Mouse (Mus musculus) CH12.LX (cell line): Measurements from ENCODE around the gene Uggt1. TPM values are rescaled to one million over a fixed set of nuclear protein-coding genes. Genes with fewer than 3 reads are reported as not detected.

Source experiments
- DNase-seq: peaks from one replicate; pipeline ENCODE4 v3.0.0-alpha.2; 2013; ENCODE audit errors: extremely low read depth
- H3K27ac ChIP-seq: 2 replicates; pipeline ENCODE4 v1.5.1; 2012; ENCODE audit warnings: low read depth, mild to moderate bottlenecking, control low read depth, moderate library complexity; ENCODE audit not compliant: insufficient read depth
- H3K27me3 ChIP-seq: replicated peaks from 2 replicates; pipeline ENCODE3; 2012; ENCODE audit warnings: inconsistent platforms
- H3K36me3 ChIP-seq, 2 experiments: replicated peaks in 1 of 2; 2 replicates each; pipeline versions ENCODE3 to v1.6.1; 2012; ENCODE audit warnings: inconsistent platforms in 1 of 2, low read length in 1 of 2, mild to moderate bottlenecking in 1 of 2, mixed read lengths in 1 of 2, moderate library complexity in 1 of 2; ENCODE audit not compliant: control insufficient read depth in 1 of 2, insufficient read depth in 1 of 2
- H3K4me1 ChIP-seq, 2 experiments: 2 replicates each; pipeline ENCODE4 v1.6.1; 2012; ENCODE audit warnings: inconsistent platforms in 1 of 2, moderate library complexity in 1 of 2; ENCODE audit not compliant: insufficient read depth in 2 of 2, control insufficient read depth in 1 of 2
- H3K4me2 ChIP-seq: 2 replicates; pipeline ENCODE4 v1.6.1; 2012; ENCODE audit warnings: low read depth, mild to moderate bottlenecking, control low read depth; ENCODE audit not compliant: poor library complexity, insufficient read depth, severe bottlenecking
- H3K4me3 ChIP-seq, 3 experiments: fragments of 150-350 bp in 1 of 3; sonication (generic) in 1 of 3; replicated peaks in 1 of 3; 2 replicates each; pipeline versions ENCODE3 to v1.5.1; 2011 to 2012; ENCODE audit warnings: low read depth in 2 of 3, low read length in 2 of 3, mild to moderate bottlenecking in 2 of 3, moderate library complexity in 2 of 3, control low read depth in 1 of 3, improper control_type of control experiment in 1 of 3, inconsistent platforms in 1 of 3, mixed read lengths in 1 of 3; ENCODE audit not compliant: poor library complexity in 1 of 3
- H3K79me2 ChIP-seq: replicated peaks from 2 replicates; pipeline ENCODE4 v1.6.1; 2012; ENCODE audit warnings: mild to moderate bottlenecking, moderate library complexity; ENCODE audit not compliant: control insufficient read depth, poor library complexity, insufficient read depth, severe bottlenecking; ENCODE audit errors: extremely low read depth
- H3K9ac ChIP-seq: 2 replicates; pipeline ENCODE4 v1.6.1; 2012; ENCODE audit warnings: low read depth, mild to moderate bottlenecking, control low read depth, moderate library complexity; ENCODE audit not compliant: insufficient read depth
- H3K9me3 ChIP-seq: replicated peaks from 2 replicates; pipeline ENCODE3; 2012; ENCODE audit warnings: low read length, inconsistent platforms, mixed read lengths
- E2F4 ChIP-seq: IDR thresholded peaks from 2 replicates; pipeline ENCODE4 v1.6.1; 2011; ENCODE audit warnings: low read depth, low read length, improper control_type of control experiment; ENCODE audit not compliant: insufficient replicate concordance
- ETS1 ChIP-seq: conservative IDR thresholded peaks from 2 replicates; pipeline ENCODE4 v1.6.1; 2012; ENCODE audit warnings: low read depth, mild to moderate bottlenecking, inconsistent platforms, low read length, improper control_type of control experiment, moderate library complexity
- GABPA ChIP-seq: IDR thresholded peaks from 2 replicates; pipeline ENCODE4 v1.6.1; 2012; ENCODE audit warnings: low read depth, low read length, improper control_type of control experiment, inconsistent platforms; ENCODE audit not compliant: insufficient replicate concordance
- HCFC1 ChIP-seq: IDR thresholded peaks from 2 replicates; pipeline ENCODE4 v1.6.1; 2012; ENCODE audit warnings: low read depth, mild to moderate bottlenecking, inconsistent platforms, low read length, improper control_type of control experiment
- IRF4 ChIP-seq: IDR thresholded peaks from 2 replicates; pipeline ENCODE4 v1.6.1; 2014; ENCODE audit warnings: low read depth, mild to moderate bottlenecking, inconsistent platforms, low read length, improper control_type of control experiment
- JUND ChIP-seq: conservative IDR thresholded peaks from 2 replicates; pipeline ENCODE4 v1.6.1; 2011; ENCODE audit warnings: low read depth, low read length, improper control_type of control experiment
- KAT2A ChIP-seq: IDR thresholded peaks from 2 replicates; pipeline ENCODE4 v1.6.1; 2012; ENCODE audit warnings: low read length, improper control_type of control experiment, inconsistent platforms; ENCODE audit not compliant: insufficient replicate concordance
- MAFK ChIP-seq: IDR thresholded peaks from 2 replicates; pipeline ENCODE4 v1.6.1; 2011; ENCODE audit warnings: low read length, improper control_type of control experiment; ENCODE audit not compliant: insufficient replicate concordance
- MAX ChIP-seq: IDR thresholded peaks from 2 replicates; pipeline ENCODE4 v1.6.1; 2011; ENCODE audit warnings: low read length, improper control_type of control experiment
- MAZ ChIP-seq: IDR thresholded peaks from 2 replicates; pipeline ENCODE4 v1.6.1; 2012; ENCODE audit warnings: low read depth, mild to moderate bottlenecking, inconsistent platforms, low read length, improper control_type of control experiment, moderate library complexity
- MEF2A ChIP-seq: IDR thresholded peaks from 2 replicates; pipeline ENCODE4 v1.6.1; 2014; ENCODE audit warnings: low read depth, mild to moderate bottlenecking, inconsistent platforms, low read length, improper control_type of control experiment, borderline replicate concordance
- NELFE ChIP-seq: IDR thresholded peaks from 2 replicates; pipeline ENCODE4 v1.6.1; 2011; ENCODE audit warnings: low read depth, low read length, improper control_type of control experiment
- POLR2A ChIP-seq: IDR thresholded peaks from 2 replicates; pipeline ENCODE4 v1.6.1; 2011; ENCODE audit warnings: low read depth, mild to moderate bottlenecking, improper control_type of control experiment, low read length
- SIN3A ChIP-seq: IDR thresholded peaks from 2 replicates; pipeline ENCODE4 v1.6.1; 2012; ENCODE audit warnings: low read length, improper control_type of control experiment, inconsistent platforms
- SMC3 ChIP-seq: IDR thresholded peaks from 2 replicates; pipeline ENCODE4 v1.6.1; 2011; ENCODE audit warnings: low read depth, low read length, improper control_type of control experiment
- TBP ChIP-seq: conservative IDR thresholded peaks from 2 replicates; pipeline ENCODE4 v1.6.1; 2011; ENCODE audit warnings: low read depth, low read length, improper control_type of control experiment
- ZC3H11A ChIP-seq: IDR thresholded peaks from 2 replicates; pipeline ENCODE4 v1.6.1; 2012; ENCODE audit warnings: low read depth, mild to moderate bottlenecking, inconsistent platforms, low read length, improper control_type of control experiment
- ZKSCAN1 ChIP-seq: IDR thresholded peaks from 2 replicates; pipeline ENCODE4 v1.6.1; 2012; ENCODE audit warnings: low read depth, inconsistent platforms, low read length, improper control_type of control experiment, borderline replicate concordance
- ZMIZ1 ChIP-seq: IDR thresholded peaks from 2 replicates; pipeline ENCODE4 v1.6.1; 2012; ENCODE audit warnings: low read depth, mild to moderate bottlenecking, inconsistent platforms, low read length, improper control_type of control experiment
- dilution Hi-C: fragments of 300-500 bp; cut with MboI; formaldehyde crosslinking; loops from 2 replicates; pipeline ENCODE4 v1.14.3; 2020; ENCODE audit warnings: low sequenced_read_pairs; ENCODE audit not compliant: extremely low pct_unique_long_range_greater_than_20kb, extremely low pct_ligation_motif_present
- in situ Hi-C: fragments of 300-500 bp; cut with MboI; formaldehyde crosslinking; loops from 3 replicates; pipeline ENCODE4 v1.14.3; 2019; ENCODE audit warnings: low sequenced_read_pairs, low pct_ligation_motif_present, low pct_unique_long_range_greater_than_20kb, mixed read lengths
- polyA plus RNA-seq: library from polyadenylated mRNA; unstranded; fragments of >175 nt; gene quantifications from 2 replicates; pipeline ENCODE4 v1.2.1, GENCODE M21; 2012; ENCODE audit warnings: low read depth; ENCODE audit not compliant: insufficient read length
- total RNA-seq, 2 experiments: library from RNA; depleted of rRNA; stranded (reverse); fragments of 300-350 nt in 1 of 2; fragments of >200 nt in 1 of 2; gene quantifications; 2 replicates each; pipeline ENCODE4 v1.2.3; 2012 to 2014

The Uggt1 gene
- total and polyA plus RNA-seq, 3 experiments: 35.3 to 41.2 (median 39.5) TPM

DNA sequence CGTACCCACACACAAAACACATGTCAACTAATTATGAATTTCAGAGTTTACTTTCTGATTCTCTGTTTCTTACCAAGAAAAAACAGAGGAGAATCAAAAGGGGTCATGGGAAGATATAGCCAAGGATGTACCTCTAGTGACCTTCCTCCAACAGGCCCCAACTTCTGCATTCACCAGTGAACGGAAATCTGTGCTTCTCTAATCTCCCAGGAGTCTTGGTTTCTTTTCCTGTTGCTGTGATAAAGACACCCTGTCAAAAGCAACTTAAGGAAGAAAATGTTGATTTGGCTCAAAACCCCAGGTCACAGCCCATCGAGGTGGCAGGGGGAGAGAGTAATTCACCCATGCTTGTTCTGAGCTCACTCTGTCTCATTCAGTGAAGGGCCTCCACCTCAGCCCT is 110.9 kb downstream of the Uggt1 start:
- no peaks in the 10 kb centered on the region for H3K9me3 ChIP-seq
- no peaks in the 10 kb centered on the region for H3K27me3 ChIP-seq
- in situ Hi-C loops: loop anchor here (10.0 kb wide), 2 partner anchors 69 to 279 kb away; partner anchors contain the start of gene Hs6st1
- H3K79me2 ChIP-seq: no peaks in the 10 kb centered on the region
- peaks cover 6 to 29% of the 10 kb centered on the region in 2 experiments for H3K4me1 ChIP-seq
- no peak overlapping the region for H3K27ac ChIP-seq
- TF ChIP-seq ZMIZ1 (no peak), MAX (no peak), E2F4 (no peak), MAZ (no peak), KAT2A (no peak)
- TF ChIP-seq, all 38 proteins: peak for 0
- Histone ChIP-seq H3K4me3 (no peak overlapping the region), H3K36me3 (no peaks in the 10 kb centered on the region), H3K9ac (no peak overlapping the region), H3K4me2 (no peak overlapping the region)
- DNase-seq: no peak
- dilution Hi-C loops: no loop called here

GRCm38 (mm10) chr1:36133041-36133440 is 111.5 kb downstream of the Uggt1 start:
- in situ Hi-C loops: loop anchor here (10.0 kb wide), 2 partner anchors 68 to 278 kb away; partner anchors contain the start of gene Hs6st1
- Histone ChIP-seq H3K4me2 (no peak overlapping the region), H3K9ac (no peak overlapping the region), H3K79me2 (no peaks in the 10 kb centered on the region), H3K9me3 (no peaks in the 10 kb centered on the region), H3K36me3 (no peaks in the 10 kb centered on the region), H3K27me3 (no peaks in the 10 kb centered on the region), H3K4me3 (no peak overlapping the region), H3K4me1 (peaks cover 6 to 27% of the 10 kb centered on the region in 2 experiments), H3K27ac (no peak overlapping the region)
- TF ChIP-seq ZKSCAN1 (no peak), MAFK (no peak), SIN3A (no peak), TBP (no peak), HCFC1 (no peak), SMC3 (no peak), JUND (no peak), KAT2A (no peak), GABPA (no peak), IRF4 (no peak), POLR2A (no peak), ETS1 (no peak), ZC3H11A (no peak), MEF2A (no peak), NELFE (no peak)
- dilution Hi-C loops: no loop called here
- DNase-seq: no peak
